Mouse (Mus musculus) cerebellum, adult 18-20 months (tissue): ENCODE measurements around the gene Gxylt2.
A peak's percentile ranks its signal among the peaks of the same experiment; 100 is the strongest.

Experiments used
- DNase-seq, 2 experiments: peaks; one replicate each; pipeline ENCODE4 v3.0.0; 2021

Gxylt2 gene

GRCm38 (mm10) chr6:100803250-100803649 is 98.7 kb downstream of the Gxylt2 start:
- no peak for DNase-seq

- no peak for DNase-seq
Observed at GRCm38 (mm10) chr6:100807187-100807586, 102.7 kb downstream of the Gxylt2 start.

- no peak for DNase-seq
Observed at GRCm38 (mm10) chr6:100807746-100808145, 103.2 kb downstream of the Gxylt2 start.

- no peak for DNase-seq
Observed at GRCm38 (mm10) chr6:100808221-100808778, 103.8 kb downstream of the Gxylt2 start.

GRCm38 (mm10) chr6:100810117-100810516 is 105.6 kb downstream of the Gxylt2 start:
- no peak for DNase-seq

GRCm38 (mm10) chr6:100811731-100812130 is 107.2 kb downstream of the Gxylt2 start:
- no peak for DNase-seq

- DNase-seq, result no peak
Observed at GRCm38 (mm10) chr6:100821367-100821766, 116.8 kb downstream of the Gxylt2 start.

GRCm38 (mm10) chr6:100823356-100823755 is 118.8 kb downstream of the Gxylt2 start:
- DNase-seq, result no peak

GRCm38 (mm10) chr6:100824381-100824965 is 119.9 kb downstream of the Gxylt2 start:
- DNase-seq, result no peak

GRCm38 (mm10) chr6:100826046-100826445 is 121.5 kb downstream of the Gxylt2 start:
- no peak for DNase-seq

- DNase-seq, result no peak
Observed at GRCm38 (mm10) chr6:100828565-100828964, 124.0 kb downstream of the Gxylt2 start.

- DNase-seq, result no peak
Observed at GRCm38 (mm10) chr6:100829770-100830169, 125.2 kb downstream of the Gxylt2 start.

GRCm38 (mm10) chr6:100831188-100831587 is 126.7 kb downstream of the Gxylt2 start:
- no peak for DNase-seq

- no peak for DNase-seq
Observed at GRCm38 (mm10) chr6:100831751-100832150, 127.2 kb downstream of the Gxylt2 start.

GRCm38 (mm10) chr6:100833355-100833754 is 128.8 kb downstream of the Gxylt2 start, which contains the start of gene Ppp4r2:
Gene Ppp4r2 (plus strand): TSS chr6:100833622.
- peak; percentile 88 to 97 for DNase-seq

GRCm38 (mm10) chr6:100833811-100834481 is 129.4 kb downstream of the Gxylt2 start:
- DNase-seq, result peak; percentile 66 to 69

GRCm38 (mm10) chr6:100834489-100835160 is 130.1 kb downstream of the Gxylt2 start:
- DNase-seq, result no peak

- DNase-seq, result no peak
Observed at GRCm38 (mm10) chr6:100845058-100845457, 140.5 kb downstream of the Gxylt2 start.

- DNase-seq, result no peak
Observed at GRCm38 (mm10) chr6:100847264-100847663, 142.7 kb downstream of the Gxylt2 start.

GRCm38 (mm10) chr6:100848682-100849375 is 144.3 kb downstream of the Gxylt2 start:
- DNase-seq, result no peak

- DNase-seq, result no peak
Observed at GRCm38 (mm10) chr6:100850671-100851081, 146.1 kb downstream of the Gxylt2 start.

- DNase-seq, result no peak
Observed at GRCm38 (mm10) chr6:100851083-100851482, 146.5 kb downstream of the Gxylt2 start.
